Mouse (Mus musculus) hindbrain, postnatal 0 days (tissue): ENCODE data around the gene Trim75. TPM values are rescaled to one million over a fixed set of nuclear protein-coding genes. Genes with fewer than 3 reads are reported as not detected.

ENCODE experiments used
- ATAC-seq: fragments of 200-750 bp; cut with Nextera tagmentation; 2 replicates; pipeline ENCODE4 v1.8.0; 2017; ENCODE audit warnings: mild to moderate bottlenecking, moderate TSS enrichment, moderate library complexity
- DNase-seq: peaks from one replicate; pipeline ENCODE4 v3.0.0-alpha.2; 2015; ENCODE audit warnings: low spot score
- H3K27ac ChIP-seq: fragments of 300-500 bp; sonication (generic); 2 replicates; pipeline ENCODE4 v1.5.1; 2014; ENCODE audit warnings: mild to moderate bottlenecking
- H3K27me3 ChIP-seq: fragments of 300-500 bp; sonication (generic); 2 replicates; pipeline ENCODE4 v1.6.1; 2014; ENCODE audit warnings: low read length, mixed read lengths; ENCODE audit not compliant: insufficient read depth
- H3K36me3 ChIP-seq: fragments of 300-500 bp; sonication (generic); 2 replicates; pipeline ENCODE4 v1.6.1; 2014; ENCODE audit warnings: low read length, mixed read lengths; ENCODE audit not compliant: insufficient read depth
- H3K4me1 ChIP-seq: fragments of 300-500 bp; sonication (generic); 2 replicates; pipeline ENCODE4 v1.6.1; 2014; ENCODE audit warnings: antibody characterized with exemption, low read length, mixed read lengths; ENCODE audit not compliant: insufficient read depth
- H3K4me2 ChIP-seq: fragments of 300-500 bp; sonication (generic); 2 replicates; pipeline ENCODE4 v1.6.1; 2014; ENCODE audit warnings: low read depth, mild to moderate bottlenecking, low read length, moderate library complexity, mixed read lengths
- H3K4me3 ChIP-seq: fragments of 300-500 bp; sonication (generic); 2 replicates; pipeline ENCODE4 v1.5.1; 2014; ENCODE audit warnings: low read length
- H3K9ac ChIP-seq: fragments of 300-500 bp; sonication (generic); replicated peaks from 2 replicates; pipeline ENCODE4 v1.6.1; 2014; ENCODE audit warnings: mild to moderate bottlenecking, low read length, moderate library complexity, mixed read lengths
- H3K9me3 ChIP-seq: fragments of 300-500 bp; sonication (generic); 2 replicates; pipeline ENCODE4 v1.6.1; 2016; ENCODE audit warnings: low read length, mixed read lengths
- CTCF ChIP-seq: IDR thresholded peaks from 2 replicates; pipeline ENCODE4 v1.5.1; 2016; ENCODE audit warnings: antibody characterized with exemption, control low read depth, low read depth
- WGBS: fragments of 180-500 bp; shearing (Covaris S2); extraction: QIAGEN DNeasy Blood & Tissue Kit; methylation state at CpG from one replicate; pipeline ENCODE4 v1.1.7; 2014; 5-methylcytosine and 5-hydroxymethylcytosine counted together
- polyA plus RNA-seq: library from polyadenylated mRNA; unstranded; fragments of >200 nt; fragmentation: Nextera tagmentation; extraction: Ambion mirVana; gene quantifications from 2 replicates; pipeline ENCODE4 v1.2.1, GENCODE M21; 2015
- total RNA-seq: library from RNA; depleted of rRNA; stranded (reverse); fragments of >200 nt; gene quantifications from 2 replicates; pipeline ENCODE4 v1.2.3, GENCODE M21; 2014; rRNA removed

The Trim75 gene
- not detected in 2 replicates for total RNA-seq
- 0.05 TPM in 1 of 2 replicates, not detected in the other for polyA plus RNA-seq

GRCm38 (mm10) chr8:64987731-64988130 is at the start of gene Trim75:
Trim75 (minus strand) TSS chr8:64987831.
- Histone ChIP-seq H3K9me3 (no peaks in the 10 kb centered on the region), H3K27me3 (no peaks in the 10 kb centered on the region), H3K4me1 (no peaks in the 10 kb centered on the region), H3K9ac (no peak within 1 kb of the TSS), H3K4me3 (no peak within 1 kb of the TSS), H3K4me2 (no peak within 1 kb of the TSS), H3K36me3 (no peaks in the 10 kb centered on the region), H3K27ac (no peak within 1 kb of the TSS)
- DNase-seq (no peak), ATAC-seq (no peak)
- 85% methylated on average over 4 of the region's 4 CpGs for WGBS
- TF ChIP-seq CTCF, result no peak

GRCm38 (mm10) chr8:65037117-65037533 is 49.5 kb upstream of the Trim75 start, which contains the start of gene Apela:
Apela (minus strand) TSS chr8:65037336.
- no peaks in the 10 kb centered on the region for H3K36me3 ChIP-seq
- ATAC-seq (0 out of 2 replicates have a peak, but pooled peaks have one; percentile 59), DNase-seq (peak; percentile 34)
- 0 out of 2 replicates have a peak within 1 kb of the TSS, but pooled peaks have one; percentile 18 for H3K9ac ChIP-seq
- H3K4me1 ChIP-seq, result no peaks in the 10 kb centered on the region; the same call in 1 of the 2 replicates
- H3K27ac ChIP-seq, result no peak within 1 kb of the TSS
- H3K9me3 ChIP-seq, result no peaks in the 10 kb centered on the region
- 2% methylated on average over 8 of the region's 8 CpGs for WGBS
- H3K4me2 ChIP-seq, result peak within 1 kb of the TSS; percentile 70
- H3K27me3 ChIP-seq, result no peaks in the 10 kb centered on the region
- peak within 1 kb of the TSS; percentile 33 for H3K4me3 ChIP-seq
- TF ChIP-seq CTCF, result no peak

GRCm38 (mm10) chr8:65034136-65034535 is 46.5 kb upstream of the Trim75 start:
- no peak for ATAC-seq
- WGBS, result 53% methylated on average over 2 of the region's 2 CpGs

GRCm38 (mm10) chr8:65033056-65033455 is 45.4 kb upstream of the Trim75 start:
- no peaks in the 10 kb centered on the region for H3K36me3 ChIP-seq
- TF ChIP-seq CTCF, result no peak
- no peak overlapping the region for H3K4me2 ChIP-seq
- DNase-seq (no peak), ATAC-seq (no peak)
- no peak overlapping the region for H3K27ac ChIP-seq
- H3K4me3 ChIP-seq, result no peak overlapping the region
- no peaks in the 10 kb centered on the region; the same call in 1 of the 2 replicates for H3K4me1 ChIP-seq
- H3K27me3 ChIP-seq, result no peaks in the 10 kb centered on the region
- no peaks in the 10 kb centered on the region for H3K9me3 ChIP-seq
- no peak overlapping the region for H3K9ac ChIP-seq
- WGBS, result 85% methylated on average over 13 of the region's 13 CpGs

More at GRCm38 (mm10) chr8:65034136-65034535, 46.5 kb upstream of the Trim75 start:
- Histone ChIP-seq H3K4me3 (no peak overlapping the region), H3K4me1 (no peaks in the 10 kb centered on the region; the same call in 1 of the 2 replicates), H3K27ac (no peak overlapping the region), H3K9ac (no peak overlapping the region), H3K4me2 (no peak overlapping the region), H3K27me3 (no peaks in the 10 kb centered on the region), H3K36me3 (no peaks in the 10 kb centered on the region), H3K9me3 (no peaks in the 10 kb centered on the region)
- TF ChIP-seq CTCF, result no peak
- no peak for DNase-seq

- no peak for TF ChIP-seq CTCF
- Histone ChIP-seq H3K9ac (no peak overlapping the region), H3K4me2 (no peak overlapping the region), H3K27me3 (no peaks in the 10 kb centered on the region), H3K27ac (no peak overlapping the region), H3K9me3 (no peaks in the 10 kb centered on the region), H3K36me3 (no peaks in the 10 kb centered on the region), H3K4me1 (no peaks in the 10 kb centered on the region; the same call in 1 of the 2 replicates), H3K4me3 (no peak overlapping the region)
- WGBS, result 100% methylated on average over 1 of the region's 1 CpGs
- DNase-seq (no peak), ATAC-seq (no peak)
Observed at GRCm38 (mm10) chr8:65032107-65032506, 44.5 kb upstream of the Trim75 start.

- Histone ChIP-seq H3K36me3 (no peaks in the 10 kb centered on the region), H3K9ac (no peak overlapping the region), H3K27me3 (no peaks in the 10 kb centered on the region), H3K27ac (no peak overlapping the region), H3K4me1 (no peaks in the 10 kb centered on the region; the same call in 1 of the 2 replicates), H3K4me2 (no peak overlapping the region), H3K9me3 (no peaks in the 10 kb centered on the region), H3K4me3 (no peak overlapping the region)
- no peak for DNase-seq
- WGBS, result 80% methylated on average over 4 of the region's 4 CpGs
- no peak for ATAC-seq
- TF ChIP-seq CTCF, result no peak
Observed at GRCm38 (mm10) chr8:65030735-65031485, 43.3 kb upstream of the Trim75 start.

- no peak overlapping the region for H3K27ac ChIP-seq
- H3K9ac ChIP-seq, result no peak overlapping the region
- no peak for TF ChIP-seq CTCF
- no peaks in the 10 kb centered on the region for H3K36me3 ChIP-seq
- H3K4me3 ChIP-seq, result no peak overlapping the region
- ATAC-seq, result no peak
- H3K4me1 ChIP-seq, result no peaks in the 10 kb centered on the region
- H3K9me3 ChIP-seq, result no peaks in the 10 kb centered on the region
- no peak for DNase-seq
- no peak overlapping the region for H3K4me2 ChIP-seq
- WGBS, result 88% methylated on average over 4 of the region's 4 CpGs
- H3K27me3 ChIP-seq, result no peaks in the 10 kb centered on the region
Observed at GRCm38 (mm10) chr8:65029776-65030175, 42.1 kb upstream of the Trim75 start.
